Mouse (Mus musculus): Measurements from ENCODE around the gene BC051142. TPM values are rescaled to one million over a fixed set of nuclear protein-coding genes. Genes with fewer than 3 reads are reported as not detected.

Gene BC051142
- polyA plus RNA-seq, 1 experiment from 2014 or later = 6.0 TPM

DNA sequence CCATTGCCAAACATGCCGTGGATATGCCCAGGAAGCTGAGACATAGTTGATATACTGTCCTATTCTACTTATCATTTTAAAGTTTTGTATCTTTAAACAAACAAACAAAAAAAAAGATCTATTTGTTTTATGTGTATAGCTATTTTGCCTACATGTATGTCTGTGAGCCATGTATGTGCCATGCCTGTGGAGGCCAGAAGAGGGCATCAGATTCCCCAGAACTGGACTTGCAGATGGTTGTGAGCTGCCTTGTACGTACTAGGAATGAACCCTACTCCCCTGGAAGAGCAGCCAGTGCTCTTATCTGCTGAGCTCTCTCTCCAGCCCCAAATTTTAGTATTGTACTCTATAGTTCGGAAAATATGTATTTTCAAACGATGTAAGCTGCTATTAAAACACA lies 10.1 kb upstream of the BC051142 start:
- no peak overlapping the region for H3K9ac ChIP-seq (replicated peaks; ENCODE audit: low read depth, low read length)
- no peaks in the 10 kb centered on the region for H3K36me3 ChIP-seq (ENCODE audit: control insufficient read depth, insufficient read depth, low read length)
- WGBS = 36% methylated on average over 4 of the region's 4 CpGs
- no peaks in the 10 kb centered on the region for H3K9me3 ChIP-seq (ENCODE audit: control insufficient read depth, low read length)
- no peaks in the 10 kb centered on the region for H3K27me3 ChIP-seq (ENCODE audit: control insufficient read depth, insufficient read depth, low read length)
- H3K27ac ChIP-seq (ENCODE audit: low read depth, low read length) = no peak overlapping the region
- H3K4me3 ChIP-seq (ENCODE audit: low read depth, low read length) = no peak overlapping the region
- no peak for ATAC-seq (ENCODE audit: low read depth)
- H3K4me2 ChIP-seq (ENCODE audit: low read depth, low read length) = no peak overlapping the region
- H3K4me1 ChIP-seq (ENCODE audit: control insufficient read depth, insufficient read depth, low read length) = no peaks in the 10 kb centered on the region

DNA sequence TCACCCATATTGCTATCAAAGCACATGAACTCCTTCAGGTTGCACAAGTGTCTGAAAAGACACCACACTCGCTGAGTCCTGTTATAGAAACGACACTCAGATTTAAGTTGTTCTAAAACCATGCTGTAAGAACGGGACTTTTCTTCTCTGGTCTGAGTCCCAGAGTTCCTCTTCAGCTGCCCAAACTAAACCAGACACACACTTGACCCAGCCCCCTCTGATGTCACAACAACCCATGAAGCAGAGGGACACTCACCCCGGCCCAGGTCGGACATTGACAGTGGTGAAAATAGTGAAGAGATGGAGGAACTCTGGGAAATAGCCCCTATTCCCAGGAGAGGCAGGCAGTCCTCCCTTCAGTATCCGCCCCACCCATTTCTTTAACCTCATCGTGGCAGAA lies 7.1 kb upstream of the BC051142 start:
- H3K4me3 ChIP-seq (ENCODE audit: low read depth, low read length) = no peak overlapping the region
- no peak overlapping the region for H3K9ac ChIP-seq (replicated peaks; ENCODE audit: low read depth, low read length)
- no peak overlapping the region for H3K4me2 ChIP-seq (ENCODE audit: low read depth, low read length)
- no peaks in the 10 kb centered on the region for H3K9me3 ChIP-seq (ENCODE audit: control insufficient read depth, low read length)
- WGBS = 78% methylated on average over 7 of the region's 7 CpGs
- ATAC-seq (ENCODE audit: low read depth) = no peak
- H3K27ac ChIP-seq (ENCODE audit: low read depth, low read length) = no peak overlapping the region
- H3K4me1 ChIP-seq (ENCODE audit: control insufficient read depth, insufficient read depth, low read length) = no peaks in the 10 kb centered on the region
- no peaks in the 10 kb centered on the region for H3K27me3 ChIP-seq (ENCODE audit: control insufficient read depth, insufficient read depth, low read length)
- H3K36me3 ChIP-seq (ENCODE audit: control insufficient read depth, insufficient read depth, low read length) = no peaks in the 10 kb centered on the region

DNA sequence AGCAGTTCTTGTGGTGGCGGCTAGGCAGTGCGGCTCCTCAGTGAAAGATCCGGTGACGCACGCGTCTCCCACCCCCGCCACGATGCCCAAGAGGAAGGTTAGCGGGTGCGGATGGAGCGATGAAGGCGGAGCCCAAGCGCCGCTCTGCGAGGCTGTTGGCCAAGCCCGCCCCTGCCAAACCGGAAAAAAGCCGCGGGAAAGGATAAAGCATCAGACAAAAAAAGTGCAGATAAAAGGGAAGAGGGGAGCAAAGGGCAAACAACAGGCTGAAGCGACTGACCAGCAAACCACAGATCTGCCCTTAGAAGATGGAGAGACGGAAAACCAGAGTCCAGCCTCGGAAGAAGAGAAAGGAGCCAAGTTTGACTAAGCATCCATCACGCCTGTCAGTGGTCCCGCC lies 6.3 kb upstream of the BC051142 start:
- H3K9me3 ChIP-seq (ENCODE audit: control insufficient read depth, low read length) = no peaks in the 10 kb centered on the region
- no peak overlapping the region for H3K9ac ChIP-seq (replicated peaks; ENCODE audit: low read depth, low read length)
- no peak overlapping the region for H3K27ac ChIP-seq (ENCODE audit: low read depth, low read length)
- 3% methylated on average over 24 of the region's 24 CpGs for WGBS
- ATAC-seq (ENCODE audit: low read depth) = peak; percentile 72; the same call in 1 of the 2 replicates
- H3K4me2 ChIP-seq (ENCODE audit: low read depth, low read length) = peak overlapping the region; percentile 51
- no peaks in the 10 kb centered on the region for H3K4me1 ChIP-seq (ENCODE audit: control insufficient read depth, insufficient read depth, low read length)
- H3K36me3 ChIP-seq (ENCODE audit: control insufficient read depth, insufficient read depth, low read length) = no peaks in the 10 kb centered on the region
- peak overlapping the region; percentile 23 for H3K4me3 ChIP-seq (ENCODE audit: low read depth, low read length)
- no peaks in the 10 kb centered on the region for H3K27me3 ChIP-seq (ENCODE audit: control insufficient read depth, insufficient read depth, low read length)

DNA sequence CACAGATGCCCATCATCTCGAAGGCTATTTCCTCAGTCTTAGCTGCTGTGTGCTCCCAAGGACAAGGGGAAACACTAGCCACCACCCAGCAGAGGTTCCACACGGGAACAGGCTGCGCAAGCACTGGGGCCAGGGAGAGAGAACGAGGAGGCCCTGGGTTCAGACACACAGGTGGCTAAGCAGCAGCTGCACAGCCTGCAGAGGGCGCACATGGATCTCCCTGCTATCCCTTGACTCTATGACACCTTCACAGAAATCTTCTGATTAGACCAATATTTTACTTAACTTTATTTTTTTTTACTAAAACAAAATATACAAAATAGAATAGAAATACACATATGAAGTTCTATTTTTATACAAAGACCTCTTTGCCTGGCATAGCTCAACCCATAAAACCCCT lies 1.3 kb upstream of the BC051142 start:
- no peak for ATAC-seq (ENCODE audit: low read depth)
- no peaks in the 10 kb centered on the region for H3K4me1 ChIP-seq (ENCODE audit: control insufficient read depth, insufficient read depth, low read length)
- H3K9ac ChIP-seq (replicated peaks; ENCODE audit: low read depth, low read length) = no peak overlapping the region
- no peaks in the 10 kb centered on the region for H3K36me3 ChIP-seq (ENCODE audit: control insufficient read depth, insufficient read depth, low read length)
- H3K4me2 ChIP-seq (ENCODE audit: low read depth, low read length) = no peak overlapping the region
- no peak overlapping the region for H3K27ac ChIP-seq (ENCODE audit: low read depth, low read length)
- H3K27me3 ChIP-seq (ENCODE audit: control insufficient read depth, insufficient read depth, low read length) = no peaks in the 10 kb centered on the region
- no peak overlapping the region for H3K4me3 ChIP-seq (ENCODE audit: low read depth, low read length)
- WGBS = 73% methylated on average over 5 of the region's 5 CpGs
- no peaks in the 10 kb centered on the region for H3K9me3 ChIP-seq (ENCODE audit: control insufficient read depth, low read length)

DNA sequence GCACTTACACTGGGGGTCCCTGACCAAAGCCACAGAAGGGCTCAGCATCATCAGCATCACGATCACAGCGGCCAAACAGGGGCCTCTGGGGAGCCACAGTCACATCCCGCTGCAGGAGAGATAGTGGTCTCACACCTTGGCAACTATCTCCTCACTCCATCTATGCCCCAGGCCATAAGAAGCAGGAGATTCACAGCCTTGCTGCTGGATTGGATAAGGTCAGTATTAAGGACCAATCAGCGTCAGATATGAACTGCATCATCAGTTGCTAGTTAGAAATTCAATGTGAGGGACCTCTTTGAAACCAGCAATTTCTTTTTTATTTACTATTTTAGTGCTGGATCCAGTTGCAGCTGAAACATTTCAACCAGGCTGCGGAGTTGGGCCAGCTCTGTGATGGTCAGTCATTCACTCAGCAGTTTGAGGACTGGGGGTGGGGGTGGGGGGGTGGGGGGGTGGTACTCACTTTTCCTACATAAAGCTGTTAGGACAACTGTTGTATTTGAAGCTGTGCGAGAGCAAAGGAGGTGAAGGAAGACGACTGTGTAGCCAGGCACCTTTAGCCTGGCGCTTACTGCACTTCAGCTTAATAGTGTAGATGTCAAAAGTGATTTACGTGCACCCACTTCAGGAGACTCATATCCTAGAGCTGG lies 436 bp upstream of the BC051142 start:
- Histone ChIP-seq H3K4me2 (ENCODE audit: low read depth, low read length) (peak overlapping the region; percentile 56; the same call in 1 of the 2 replicates), H3K4me3 (ENCODE audit: low read depth, low read length) (peak overlapping the region; percentile 60), H3K27me3 (ENCODE audit: control insufficient read depth, insufficient read depth, low read length) (no peaks in the 10 kb centered on the region), H3K27ac (ENCODE audit: low read depth, low read length) (peak overlapping the region; percentile 99), H3K9me3 (ENCODE audit: control insufficient read depth, low read length) (no peaks in the 10 kb centered on the region), H3K4me1 (ENCODE audit: control insufficient read depth, insufficient read depth, low read length) (no peaks in the 10 kb centered on the region), H3K36me3 (ENCODE audit: control insufficient read depth, insufficient read depth, low read length) (no peaks in the 10 kb centered on the region), H3K9ac (replicated peaks; ENCODE audit: low read depth, low read length) (0 out of 2 replicates have a peak overlapping the region, but pooled peaks have one; percentile 34)
- ATAC-seq (ENCODE audit: low read depth) = peak; percentile 88
- WGBS = 17% methylated on average over 9 of the region's 9 CpGs

DNA sequence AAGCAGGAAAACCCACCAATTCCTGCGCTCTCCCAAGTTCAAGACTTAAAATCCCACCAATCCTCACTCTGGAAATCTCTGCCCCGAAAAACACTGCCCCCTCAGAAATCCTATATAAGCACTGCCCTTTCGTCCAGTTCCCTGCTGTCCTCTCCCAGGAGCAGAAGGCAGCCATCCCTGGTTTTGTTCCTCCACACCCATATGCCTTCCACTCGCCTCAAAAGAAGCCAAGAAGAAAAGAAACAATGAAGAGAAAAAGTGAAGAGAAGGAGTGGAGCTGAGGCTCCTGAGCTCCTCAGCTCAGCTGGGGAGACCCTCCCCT lies 735 bp downstream of the BC051142 start:
- no peak for ATAC-seq (ENCODE audit: low read depth)
- Histone ChIP-seq H3K4me1 (ENCODE audit: control insufficient read depth, insufficient read depth, low read length) (no peaks in the 10 kb centered on the region), H3K9ac (replicated peaks; ENCODE audit: low read depth, low read length) (peak overlapping the region; percentile 82; the same call in 1 of the 2 replicates), H3K4me2 (ENCODE audit: low read depth, low read length) (peak overlapping the region; percentile 56; the same call in 1 of the 2 replicates), H3K27ac (ENCODE audit: low read depth, low read length) (peak overlapping the region; percentile 99), H3K4me3 (ENCODE audit: low read depth, low read length) (peak overlapping the region; percentile 60), H3K36me3 (ENCODE audit: control insufficient read depth, insufficient read depth, low read length) (no peaks in the 10 kb centered on the region), H3K27me3 (ENCODE audit: control insufficient read depth, insufficient read depth, low read length) (no peaks in the 10 kb centered on the region), H3K9me3 (ENCODE audit: control insufficient read depth, low read length) (no peaks in the 10 kb centered on the region)
- 43% methylated on average over 4 of the region's 4 CpGs for WGBS

DNA sequence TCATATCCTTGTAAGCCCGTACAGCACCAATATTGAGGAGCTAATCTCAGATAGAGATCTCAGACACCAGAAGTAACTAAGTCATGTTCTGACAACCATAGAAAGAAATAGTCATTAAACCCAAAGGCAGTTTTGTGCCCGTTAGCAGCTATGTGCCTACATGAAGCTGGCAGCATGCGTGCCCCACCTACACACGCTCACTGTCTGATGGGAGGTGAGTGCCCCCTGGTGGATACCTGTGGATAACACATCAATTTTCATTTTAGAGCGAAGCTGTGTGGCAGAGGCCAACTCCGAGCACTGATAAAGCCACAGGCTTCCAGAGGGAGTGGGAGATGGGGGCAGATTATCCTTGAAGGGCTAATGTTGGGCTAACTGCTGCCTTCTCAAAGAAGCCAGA lies 12.5 kb downstream of the BC051142 start:
- Histone ChIP-seq H3K9ac (replicated peaks; ENCODE audit: low read depth, low read length) (no peak overlapping the region), H3K27me3 (ENCODE audit: control insufficient read depth, insufficient read depth, low read length) (no peaks in the 10 kb centered on the region), H3K27ac (ENCODE audit: low read depth, low read length) (no peak overlapping the region), H3K9me3 (ENCODE audit: control insufficient read depth, low read length) (no peaks in the 10 kb centered on the region), H3K4me1 (ENCODE audit: control insufficient read depth, insufficient read depth, low read length) (no peaks in the 10 kb centered on the region), H3K4me2 (ENCODE audit: low read depth, low read length) (no peak overlapping the region), H3K4me3 (ENCODE audit: low read depth, low read length) (no peak overlapping the region), H3K36me3 (ENCODE audit: control insufficient read depth, insufficient read depth, low read length) (no peaks in the 10 kb centered on the region)
- 19% methylated on average over 6 of the region's 6 CpGs for WGBS
- peak; percentile 70; the same call in 1 of the 2 replicates for ATAC-seq (ENCODE audit: low read depth)

DNA sequence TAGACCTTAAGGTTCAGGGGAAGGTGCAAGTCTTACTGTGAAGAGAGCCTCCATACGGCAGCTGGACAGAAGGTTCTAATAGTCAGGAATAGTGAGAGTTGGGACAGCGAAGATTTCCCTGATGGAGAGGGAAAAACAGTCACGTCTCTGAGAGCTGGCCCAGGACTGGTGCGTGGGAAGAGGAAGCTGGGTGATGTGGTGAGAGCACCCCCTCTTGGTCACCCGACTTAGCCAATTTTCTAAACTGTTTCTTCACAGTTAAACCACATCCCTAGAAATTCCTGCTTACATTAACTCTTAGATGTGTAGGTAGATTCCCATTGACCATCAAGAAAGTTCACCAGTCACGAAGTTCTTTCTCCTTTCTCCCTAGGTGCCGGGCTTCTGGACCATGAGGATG lies 21.4 kb downstream of the BC051142 start:
- ATAC-seq (ENCODE audit: low read depth) = no peak
- no peaks in the 10 kb centered on the region for H3K9me3 ChIP-seq (ENCODE audit: control insufficient read depth, low read length)
- no peaks in the 10 kb centered on the region for H3K27me3 ChIP-seq (ENCODE audit: control insufficient read depth, insufficient read depth, low read length)
- no peaks in the 10 kb centered on the region for H3K36me3 ChIP-seq (ENCODE audit: control insufficient read depth, insufficient read depth, low read length)
- H3K27ac ChIP-seq (ENCODE audit: low read depth, low read length) = no peak overlapping the region
- H3K9ac ChIP-seq (replicated peaks; ENCODE audit: low read depth, low read length) = no peak overlapping the region
- WGBS = 74% methylated on average over 7 of the region's 7 CpGs
- no peak overlapping the region for H3K4me2 ChIP-seq (ENCODE audit: low read depth, low read length)
- H3K4me3 ChIP-seq (ENCODE audit: low read depth, low read length) = no peak overlapping the region
- no peaks in the 10 kb centered on the region for H3K4me1 ChIP-seq (ENCODE audit: control insufficient read depth, insufficient read depth, low read length)

DNA sequence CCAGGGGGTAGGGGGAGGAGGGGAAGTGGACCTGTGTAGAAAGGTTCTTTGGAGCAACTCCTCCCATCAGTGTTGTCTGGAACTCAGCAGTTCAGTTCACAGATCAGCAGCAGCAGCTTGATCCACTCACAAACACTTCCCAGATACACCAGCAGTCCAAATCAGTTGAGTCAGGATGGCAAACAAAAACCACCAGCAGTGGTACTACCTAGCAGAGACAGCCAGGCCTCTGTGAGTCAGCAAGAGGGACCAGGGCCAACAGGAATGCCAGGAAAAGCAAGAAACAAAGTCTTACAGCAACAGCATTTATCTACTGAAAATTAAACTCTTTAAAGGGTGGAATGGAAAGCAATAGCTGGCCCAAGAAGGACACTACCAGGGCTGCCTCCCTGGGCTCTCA lies 29.0 kb downstream of the BC051142 start:
- H3K36me3 ChIP-seq (ENCODE audit: control insufficient read depth, insufficient read depth, low read length) = no peaks in the 10 kb centered on the region
- no peaks in the 10 kb centered on the region for H3K4me1 ChIP-seq (ENCODE audit: control insufficient read depth, insufficient read depth, low read length)
- H3K27me3 ChIP-seq (ENCODE audit: control insufficient read depth, insufficient read depth, low read length) = no peaks in the 10 kb centered on the region
- H3K4me3 ChIP-seq (ENCODE audit: low read depth, low read length) = no peak overlapping the region
- H3K4me2 ChIP-seq (ENCODE audit: low read depth, low read length) = no peak overlapping the region
- H3K9me3 ChIP-seq (ENCODE audit: control insufficient read depth, low read length) = no peaks in the 10 kb centered on the region
- ATAC-seq (ENCODE audit: low read depth) = no peak
- no peak overlapping the region for H3K27ac ChIP-seq (ENCODE audit: low read depth, low read length)
- H3K9ac ChIP-seq (replicated peaks; ENCODE audit: low read depth, low read length) = no peak overlapping the region

Measured in neural tube, embryonic 14.5 days (tissue).